Mouse (Mus musculus): ENCODE results near the gene Car5a.

The Car5a gene

GRCm38 (mm10) chr8:121944831-121945230 lies at the start of gene Car5a:
Car5a (minus strand) TSS chr8:121944904.
- no peak for DNase-seq (ENCODE audit: low read depth in 1 of 2, low spot score in 2 of 2)

- DNase-seq (ENCODE audit: low read depth in 1 of 2, low spot score in 2 of 2): no peak
These were observed 48.2 kb upstream of the Car5a start for GRCm38 (mm10) chr8:121992911-121993310.

DNA sequence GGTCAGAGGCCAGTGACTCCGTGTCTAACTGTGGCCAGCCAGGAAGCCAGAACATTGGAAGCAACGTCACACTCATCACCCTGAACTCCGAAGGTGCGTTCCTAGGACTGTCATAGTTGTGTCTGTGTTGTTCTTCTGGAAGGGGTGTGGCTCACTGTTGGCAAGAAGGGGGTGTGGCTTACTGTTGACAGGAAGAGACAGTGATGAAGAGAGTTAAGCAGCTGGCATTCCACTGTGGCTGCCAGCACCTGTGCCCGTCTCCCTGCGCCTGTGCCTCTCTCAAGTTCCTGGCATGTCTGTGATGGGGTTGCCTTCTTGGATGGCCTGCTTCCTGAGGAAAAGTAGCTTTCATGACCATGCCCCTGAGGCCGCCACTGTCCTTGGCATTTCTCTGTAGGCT lies 46.9 kb upstream of the Car5a start:
- DNase-seq (ENCODE audit: low read depth in 1 of 2, low spot score in 2 of 2): no peak

GRCm38 (mm10) chr8:121990506-121991255 lies 46.0 kb upstream of the Car5a start:
- DNase-seq (ENCODE audit: low read depth in 1 of 2, low spot score in 2 of 2): no peak

GRCm38 (mm10) chr8:121987892-121988291 lies 43.2 kb upstream of the Car5a start:
- no peak for DNase-seq (ENCODE audit: low read depth in 1 of 2, low spot score in 2 of 2)

DNA sequence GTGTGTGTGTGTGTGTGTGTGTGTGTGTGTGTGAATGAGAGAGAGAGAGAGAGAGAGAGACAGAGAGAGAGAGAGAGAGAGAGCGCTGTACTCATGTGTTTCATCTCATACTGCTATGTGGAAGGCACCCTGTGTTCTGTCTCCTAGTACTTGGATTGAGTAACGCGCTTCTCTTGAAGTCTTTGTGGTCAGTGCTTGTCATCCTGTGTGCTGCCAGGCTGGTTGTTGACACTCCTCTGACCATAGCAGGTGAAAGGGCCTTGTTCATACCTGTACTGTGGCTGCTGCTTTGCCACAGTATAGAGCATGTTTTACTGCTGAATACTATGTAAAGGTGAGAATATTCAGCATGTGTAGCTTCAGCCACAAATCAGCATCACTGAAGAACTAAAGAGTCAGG lies 41.0 kb upstream of the Car5a start:
- DNase-seq (ENCODE audit: low read depth in 1 of 2, low spot score in 2 of 2): no peak

- DNase-seq (ENCODE audit: low read depth in 1 of 2, low spot score in 2 of 2): no peak
These were observed 36.8 kb upstream of the Car5a start for GRCm38 (mm10) chr8:121981520-121981895.

GRCm38 (mm10) chr8:121980792-121981519 lies 36.3 kb upstream of the Car5a start:
- DNase-seq (ENCODE audit: low read depth in 1 of 2, low spot score in 2 of 2): no peak

DNA sequence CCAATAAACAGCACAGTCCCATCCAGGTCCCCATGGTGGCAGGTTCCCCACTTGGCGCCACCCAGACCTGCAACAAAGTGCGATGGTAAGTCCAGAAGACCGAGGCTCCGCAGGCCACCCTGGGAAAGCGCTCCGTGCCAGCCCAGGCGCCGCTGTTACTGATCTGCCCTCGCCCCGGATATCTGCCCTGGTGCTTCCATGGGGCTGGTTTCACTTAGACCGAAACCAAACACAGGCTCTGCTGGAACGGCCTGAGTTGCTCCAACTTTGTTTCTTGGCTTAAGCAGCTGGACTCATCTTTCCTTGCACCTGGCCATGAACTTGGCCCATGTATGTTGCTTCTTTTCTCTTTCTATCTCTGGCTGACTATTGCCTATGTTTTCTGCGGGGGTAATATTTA lies 34.0 kb upstream of the Car5a start:
- no peak for DNase-seq (ENCODE audit: low read depth in 1 of 2, low spot score in 2 of 2)

- no peak for DNase-seq (ENCODE audit: low read depth in 1 of 2, low spot score in 2 of 2)
These were observed 33.3 kb upstream of the Car5a start for GRCm38 (mm10) chr8:121977819-121978590.

DNA sequence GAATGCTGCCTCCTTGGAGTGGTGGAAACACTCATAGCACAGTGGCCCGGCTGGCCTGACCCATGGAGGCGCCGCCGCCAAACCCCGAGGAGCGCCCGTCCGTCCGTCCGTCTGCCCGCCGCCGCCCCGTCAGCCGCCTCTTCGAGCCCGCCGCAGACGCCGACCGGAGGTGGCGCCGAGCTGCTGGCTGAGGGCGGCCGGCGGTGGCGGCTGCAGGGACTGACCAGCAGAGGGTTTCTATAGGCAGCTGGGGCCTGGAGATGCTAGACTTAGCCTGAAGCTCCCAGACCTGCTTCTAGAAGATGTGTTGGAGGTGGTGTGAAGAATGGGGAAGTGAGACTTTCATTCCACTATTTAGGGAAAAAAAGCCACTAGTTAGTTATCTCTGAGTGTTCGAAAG lies 29.2 kb upstream of the Car5a start:
- no peak for DNase-seq (ENCODE audit: low read depth in 1 of 2, low spot score in 2 of 2)

DNA sequence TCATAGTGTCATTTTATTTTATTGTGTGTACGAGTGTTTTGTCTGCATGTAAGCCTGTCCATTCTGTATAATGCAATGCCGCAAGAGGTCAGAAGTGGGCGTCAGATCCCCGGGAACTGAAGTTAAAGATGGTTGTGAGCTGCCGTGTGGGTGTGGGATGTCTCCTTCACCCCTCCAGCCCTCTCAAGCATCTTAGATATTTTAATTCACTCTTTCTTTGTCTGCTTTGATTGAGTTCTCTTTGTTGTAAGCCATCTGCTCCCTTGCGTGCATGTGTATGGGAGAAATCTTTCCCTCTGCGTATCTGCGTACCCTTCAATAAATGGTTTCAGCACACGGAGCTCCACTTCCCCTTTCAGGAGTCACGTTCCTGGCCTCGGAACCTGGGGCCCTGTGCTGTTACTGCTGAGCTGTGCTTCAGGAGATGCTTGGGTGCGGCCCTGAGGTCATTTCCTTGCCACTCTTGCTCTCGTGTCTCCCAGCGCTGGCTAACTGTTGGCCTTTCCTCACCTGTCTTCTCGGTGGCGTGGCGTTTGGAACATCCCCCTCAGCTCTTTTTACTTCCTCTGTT lies 26.9 kb upstream of the Car5a start:
- DNase-seq (ENCODE audit: low read depth in 1 of 2, low spot score in 2 of 2): peak in 1 of 2 experiments; percentile 18

DNA sequence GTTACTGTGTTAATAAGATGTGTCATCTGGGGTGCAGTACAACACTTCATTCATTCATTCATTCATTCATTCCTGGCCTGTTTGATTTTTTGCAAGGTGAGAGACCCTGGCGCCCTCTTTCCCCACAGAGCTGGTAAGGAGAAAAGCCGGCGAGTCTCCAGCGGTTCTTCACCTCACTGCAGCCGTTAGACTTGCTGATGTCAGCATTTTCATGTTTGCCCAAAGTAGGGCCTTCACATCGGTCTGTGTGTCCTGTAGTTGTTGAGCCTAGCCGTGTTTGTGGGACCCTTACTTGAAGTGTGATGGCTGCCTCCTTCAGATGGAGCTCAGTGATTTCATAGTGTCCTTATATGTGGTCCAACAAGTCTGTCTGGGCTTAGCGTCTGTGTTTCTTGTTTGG lies 25.5 kb upstream of the Car5a start:
- no peak for DNase-seq (ENCODE audit: low read depth in 1 of 2, low spot score in 2 of 2)

DNA sequence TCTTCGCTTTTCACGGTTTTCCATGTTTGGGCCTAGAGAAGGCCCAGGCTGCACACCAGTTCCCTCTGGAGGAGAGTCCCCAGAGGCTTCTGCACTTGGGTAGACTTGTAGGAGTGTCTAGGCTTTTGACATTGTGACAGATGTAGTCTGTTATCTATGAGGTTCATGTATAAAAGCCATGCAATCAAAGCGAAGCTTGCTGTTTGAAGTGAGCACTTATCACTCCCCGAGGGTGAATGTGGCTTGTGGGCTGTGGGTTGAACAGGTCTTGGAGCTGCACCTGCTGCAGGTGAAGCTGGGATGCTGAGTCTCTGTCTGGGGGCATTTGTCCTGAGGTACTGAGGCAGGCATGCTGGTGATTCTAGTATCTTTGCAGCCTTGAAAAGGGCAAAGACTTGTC lies 23.8 kb upstream of the Car5a start:
- no peak for DNase-seq (ENCODE audit: low read depth in 1 of 2, low spot score in 2 of 2)

GRCm38 (mm10) chr8:121967977-121968376 lies 23.3 kb upstream of the Car5a start:
- no peak for DNase-seq (ENCODE audit: low read depth in 1 of 2, low spot score in 2 of 2)

DNA sequence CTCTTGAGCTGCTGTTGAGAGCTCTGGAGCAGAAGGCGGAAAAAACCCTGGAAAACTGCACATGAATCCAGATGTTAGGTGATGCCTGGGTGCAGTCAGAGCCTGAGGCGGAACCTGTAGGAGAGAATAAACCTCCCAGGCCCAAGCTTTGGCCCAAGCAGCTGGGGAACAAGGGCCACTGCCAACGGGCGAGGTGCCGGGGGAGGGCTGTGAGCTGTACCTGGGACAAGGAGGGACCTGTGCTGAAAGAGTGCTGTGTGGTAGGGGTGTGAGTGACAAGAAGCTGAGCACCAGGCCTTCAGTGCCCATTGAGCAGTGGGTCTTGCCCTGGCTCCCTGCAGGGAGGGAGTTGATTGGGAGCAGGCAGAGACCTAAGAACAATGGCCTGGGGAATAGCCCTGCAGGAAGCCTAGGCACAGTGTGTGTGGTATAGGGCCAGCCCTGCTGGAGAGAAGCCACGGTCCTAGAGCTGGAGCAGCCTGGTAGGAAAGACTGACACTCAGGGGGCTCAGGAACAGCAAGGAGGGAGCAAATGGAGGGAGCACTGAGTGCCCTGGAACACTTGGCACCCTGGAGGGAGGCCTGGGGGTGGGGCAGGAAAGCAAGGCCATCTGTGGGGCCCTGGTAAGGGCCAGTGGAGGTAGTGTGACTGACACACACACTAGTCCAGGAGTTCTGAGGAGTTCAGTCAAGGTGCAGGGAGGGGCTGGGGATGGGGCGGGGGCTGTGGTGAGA lies 22.2 kb upstream of the Car5a start:
- DNase-seq (ENCODE audit: low read depth in 1 of 2, low spot score in 2 of 2): no peak

- DNase-seq (ENCODE audit: low read depth in 1 of 2, low spot score in 2 of 2): no peak
These were observed 21.4 kb upstream of the Car5a start for GRCm38 (mm10) chr8:121966110-121966509.

DNA sequence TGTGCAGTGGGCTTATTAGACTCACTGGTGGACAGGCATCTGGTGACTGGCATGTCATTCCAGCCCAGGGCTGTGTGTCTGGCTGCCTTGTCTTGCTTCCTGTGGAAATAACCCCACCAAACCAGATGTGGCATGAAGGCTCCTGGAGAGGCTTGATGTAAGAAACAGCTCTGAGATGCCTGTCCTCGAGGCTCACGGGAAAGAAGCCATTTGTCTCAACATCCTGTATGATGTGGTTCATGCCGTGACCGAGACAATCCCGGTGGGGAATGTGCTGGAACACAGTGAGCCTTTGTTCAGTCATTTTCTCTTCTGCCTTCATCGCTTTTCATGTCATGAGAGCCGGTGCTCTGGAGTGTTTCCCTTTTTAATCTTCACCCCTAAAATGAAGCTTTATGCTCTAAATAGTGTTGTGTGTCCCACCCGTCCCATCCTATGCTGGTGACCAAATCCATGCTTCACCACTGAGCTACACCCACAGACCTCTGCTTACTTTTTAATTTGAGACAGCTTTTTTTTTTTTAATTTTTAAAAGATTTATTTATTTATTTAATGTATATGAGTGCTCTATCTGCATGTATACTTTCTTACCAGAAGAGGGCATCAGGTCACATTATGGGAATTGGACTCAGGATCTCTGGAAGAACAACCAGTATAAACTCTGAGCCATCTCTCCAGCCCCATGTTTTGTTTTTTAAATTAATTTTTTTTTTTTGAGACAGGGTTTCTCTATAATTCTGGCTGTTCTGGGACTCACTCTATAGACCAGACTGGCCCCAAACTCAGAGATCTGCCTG lies 20.2 kb upstream of the Car5a start:
- no peak for DNase-seq (ENCODE audit: low read depth in 1 of 2, low spot score in 2 of 2)

- no peak for DNase-seq (ENCODE audit: low read depth in 1 of 2, low spot score in 2 of 2)
These were observed 18.2 kb upstream of the Car5a start for GRCm38 (mm10) chr8:121962892-121963291.

GRCm38 (mm10) chr8:121958395-121958794 lies 13.7 kb upstream of the Car5a start:
- no peak for DNase-seq (ENCODE audit: low read depth in 1 of 2, low spot score in 2 of 2)
